Mouse (Mus musculus): Measurements from ENCODE around the gene Xlr4a.
"Not testable (repeated sequence)": the region's sequence is repeated elsewhere in the genome, so short reads cannot be mapped to it uniquely, and the experiment has no call there.

The Xlr4a gene

GRCm38 (mm10) chrX:73082267-73083055 lies at the start of gene Xlr4a:
TSS of gene Xlr4a (minus strand) at chrX:73082478.
- not testable (repeated sequence) for DNase-seq (ENCODE audit: low spot score)

GRCm38 (mm10) chrX:73122859-73123829 lies 40.9 kb upstream of the Xlr4a start:
- DNase-seq (ENCODE audit: low spot score): not testable (repeated sequence)

GRCm38 (mm10) chrX:73116747-73117146 lies 34.5 kb upstream of the Xlr4a start, which contains the start of gene Gm14685:
TSS of gene Gm14685 (plus strand) at chrX:73117047.
- DNase-seq (ENCODE audit: low spot score): not testable (repeated sequence)

- DNase-seq (ENCODE audit: low spot score): not testable (repeated sequence)
These were observed 14.7 kb upstream of the Xlr4a start, which contains the start of gene Xlr3a for GRCm38 (mm10) chrX:73096941-73097508. TSS of gene Xlr3a (minus strand) at chrX:73097095.

- DNase-seq (ENCODE audit: low spot score): not testable (repeated sequence)
These were observed 15.4 kb downstream of the Xlr4a start for GRCm38 (mm10) chrX:73066765-73067312.

- no peak for DNase-seq (ENCODE audit: low spot score)
These were observed 17.9 kb downstream of the Xlr4a start, which contains the start of gene Pnma3 for GRCm38 (mm10) chrX:73064415-73064793. TSS of gene Pnma3 (plus strand) at chrX:73064787.

GRCm38 (mm10) chrX:73063512-73064414 lies 18.5 kb downstream of the Xlr4a start:
- DNase-seq (ENCODE audit: low spot score): no peak

GRCm38 (mm10) chrX:73062323-73062722 lies 20.0 kb downstream of the Xlr4a start:
- no peak for DNase-seq (ENCODE audit: low spot score)

GRCm38 (mm10) chrX:73061528-73061927 lies 20.8 kb downstream of the Xlr4a start:
- DNase-seq (ENCODE audit: low spot score): no peak

- DNase-seq (ENCODE audit: low spot score): peak; percentile 73
These were observed 28.3 kb downstream of the Xlr4a start for GRCm38 (mm10) chrX:73053860-73054563.

- DNase-seq (ENCODE audit: low spot score): no peak
These were observed 42.6 kb downstream of the Xlr4a start for GRCm38 (mm10) chrX:73039666-73040065.

GRCm38 (mm10) chrX:73038831-73039230 lies 43.4 kb downstream of the Xlr4a start:
- DNase-seq (ENCODE audit: low spot score): no peak

- DNase-seq (ENCODE audit: low spot score): no peak
These were observed 45.3 kb downstream of the Xlr4a start, which contains the start of gene Pnma5 for GRCm38 (mm10) chrX:73037003-73037402. TSS of gene Pnma5 (minus strand) at chrX:73037103.

Measured in spleen, adult 12 weeks (tissue).